In genomic region chr8:87640930-87641329, GRCm38 (mm10) we compare ENCODE assay signal across 9 mouse cellular contexts.
DNase-seq lines count a peak whose midpoint lies in the region; ATAC-seq and TF ChIP-seq lines count a peak whose summit lies in the region.
"Had no signal": no experiment of that assay in that cellular context is flagged by ENCODE, and none has a peak within 500 bp of the region (broad histone marks: within the 10 kb centered on the region; RNA-seq: fewer than 3 reads in every experiment).

No protein-coding gene starts in this region.

- H3K4me1 ChIP-seq in forebrain, postnatal 0 days (ENCODE audit: insufficient read depth): peaks cover 6% of the 10 kb centered on the region; the same call in 1 of the 2 replicates
- peaks cover 13% of the 10 kb centered on the region for H3K4me1 ChIP-seq in forebrain, embryonic 12.5 days
- H3K4me1 ChIP-seq in hindbrain, postnatal 0 days (ENCODE audit: insufficient read depth, low read length): peaks cover 13% of the 10 kb centered on the region

- TF ChIP-seq CTCF in forebrain, postnatal 0 days (IDR thresholded peaks at IDR 0.05; ENCODE audit: low read depth): peak; percentile 59
- peak; percentile 71 for TF ChIP-seq CTCF in hindbrain, postnatal 0 days (IDR thresholded peaks at IDR 0.05; ENCODE audit: low read depth)

- no peak overlapping the region for H3K4me3 ChIP-seq in forebrain, postnatal 0 days (ENCODE audit: low read depth, low read length)
- H3K4me3 ChIP-seq in forebrain, embryonic 12.5 days (replicated peaks): no peak overlapping the region
- H3K4me3 ChIP-seq in hindbrain, postnatal 0 days (ENCODE audit: low read length): no peak overlapping the region

- H3K4me2 ChIP-seq in forebrain, postnatal 0 days (ENCODE audit: low read depth): no peak overlapping the region
- H3K4me2 ChIP-seq in forebrain, embryonic 12.5 days: no peak overlapping the region
- no peak overlapping the region for H3K4me2 ChIP-seq in hindbrain, postnatal 0 days (ENCODE audit: low read depth, low read length)

- no peaks in the 10 kb centered on the region for H3K36me3 ChIP-seq in forebrain, postnatal 0 days (ENCODE audit: insufficient read depth)
- no peaks in the 10 kb centered on the region for H3K36me3 ChIP-seq in forebrain, embryonic 12.5 days (replicated peaks)
- no peaks in the 10 kb centered on the region for H3K36me3 ChIP-seq in hindbrain, postnatal 0 days (ENCODE audit: insufficient read depth, low read length)
- H3K36me3 ChIP-seq: G1E had no signal

- no peaks in the 10 kb centered on the region for H3K9me3 ChIP-seq in forebrain, postnatal 0 days (ENCODE audit: low read length)
- H3K9me3 ChIP-seq in forebrain, embryonic 12.5 days: no peaks in the 10 kb centered on the region
- no peaks in the 10 kb centered on the region for H3K9me3 ChIP-seq in hindbrain, postnatal 0 days (ENCODE audit: low read length)

- 31% methylated on average over 3 of the region's 3 CpGs for WGBS in forebrain, postnatal 0 days
- 39% methylated on average over 3 of the region's 3 CpGs for WGBS in forebrain, embryonic 12.5 days
- WGBS in hindbrain, postnatal 0 days: 43% methylated on average over 3 of the region's 3 CpGs

- no peak overlapping the region for H3K9ac ChIP-seq in forebrain, postnatal 0 days
- H3K9ac ChIP-seq in forebrain, embryonic 12.5 days: no peak overlapping the region
- H3K9ac ChIP-seq in hindbrain, postnatal 0 days (replicated peaks; ENCODE audit: low read length): no peak overlapping the region

- no peaks in the 10 kb centered on the region for H3K27me3 ChIP-seq in forebrain, postnatal 0 days (ENCODE audit: insufficient read depth, low read length)
- H3K27me3 ChIP-seq in forebrain, embryonic 12.5 days: 0 out of 2 replicates have a peak, but pooled peaks cover 5% of the 10 kb centered on the region
- no peaks in the 10 kb centered on the region for H3K27me3 ChIP-seq in hindbrain, postnatal 0 days (ENCODE audit: insufficient read depth, low read length)

- intact Hi-C loops in left cerebral cortex, postnatal 4 days (cut with DNase I): no loop called here

- DNase-seq in forebrain, postnatal 0 days: peak; percentile 40
- DNase-seq in left cerebral cortex, postnatal 4 days: peak; percentile 56
- no peak for DNase-seq in left cerebral cortex, adult 8-10 months (ENCODE audit: low spot score in 2 of 2)
- peak; percentile 72 for DNase-seq in ZHBTc4 (ENCODE audit: low read depth, low spot score)
- DNase-seq in hindbrain, postnatal 0 days (ENCODE audit: low spot score): peak; percentile 67
- no peak for DNase-seq in thymus, postnatal 25 days
- DNase-seq in ovary, postnatal 10 days (ENCODE audit: low spot score): no peak

- no peak for ATAC-seq in forebrain, postnatal 0 days
- ATAC-seq in forebrain, embryonic 12.5 days (ENCODE audit: low FRiP score): no peak
- ATAC-seq in hindbrain, postnatal 0 days: peak; percentile 28; the same call in 1 of the 2 replicates

- no peak overlapping the region for H3K27ac ChIP-seq in forebrain, postnatal 0 days (ENCODE audit: low read depth, low read length)
- H3K27ac ChIP-seq in forebrain, embryonic 12.5 days: no peak overlapping the region
- H3K27ac ChIP-seq in hindbrain, postnatal 0 days: no peak overlapping the region

Comparison
In these comparisons a context has a peak if more than half of its experiments do, and no peak if none do; other contexts are left out.
1. DNase-seq: peak in forebrain, postnatal 0 days (single experiment), left cerebral cortex, postnatal 4 days (single experiment), ZHBTc4 (single experiment) and hindbrain, postnatal 0 days (single experiment); none in left cerebral cortex, adult 8-10 months (0 of 2), thymus, postnatal 25 days (single experiment) and ovary, postnatal 10 days (single experiment).